Mouse (Mus musculus): ENCODE measurements around the gene Card9. TPM values are rescaled to one million over a fixed set of nuclear protein-coding genes. Genes with fewer than 3 reads are reported as not detected.

The Card9 gene
- total RNA-seq, 4 experiments from 2014 or later = 1.6 to 6.1 (median 4.1) TPM

DNA sequence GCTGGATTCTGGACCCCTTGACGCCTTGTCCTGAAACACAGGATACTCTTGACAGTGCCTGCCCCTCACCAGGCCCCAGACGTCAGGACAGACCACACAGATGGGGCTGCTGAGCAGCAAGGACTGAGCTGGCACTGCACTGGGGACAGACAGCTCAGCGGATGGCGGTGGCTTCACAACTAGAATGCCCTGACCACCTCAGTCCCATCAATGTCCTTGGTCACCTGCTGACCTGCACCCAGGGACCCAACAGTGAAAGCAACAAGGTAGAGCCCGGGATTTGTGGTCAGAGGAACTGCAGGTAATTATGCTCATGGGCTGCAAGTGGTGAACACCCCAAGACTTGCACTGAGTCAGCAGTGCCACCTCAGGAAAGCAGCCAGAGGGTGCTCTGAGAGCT lies 2.3 kb upstream of the Card9 start:
- DNase-seq (ENCODE audit: low spot score in 2 of 2) = no peak

DNA sequence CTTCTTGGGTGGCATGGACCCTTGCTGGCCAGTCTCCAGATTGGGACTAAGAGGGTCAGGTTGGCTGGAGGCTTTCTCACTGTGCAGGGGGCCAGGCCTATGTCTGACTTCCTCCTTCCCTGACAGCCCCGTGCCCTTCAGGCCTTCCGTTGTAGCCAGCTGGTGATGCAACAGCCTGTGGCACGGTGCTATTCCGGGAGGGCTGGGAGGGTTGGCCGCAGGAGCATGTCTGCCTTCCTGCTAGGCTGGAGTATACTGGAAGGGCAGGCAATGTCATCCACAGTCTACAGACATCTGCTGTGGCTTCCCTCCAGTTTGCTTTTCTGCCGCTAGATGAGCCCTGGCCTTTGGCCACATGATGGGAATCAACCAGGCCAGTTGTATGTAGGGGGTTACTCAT lies 735 bp downstream of the Card9 start:
- DNase-seq (ENCODE audit: low spot score in 2 of 2) = no peak

DNA sequence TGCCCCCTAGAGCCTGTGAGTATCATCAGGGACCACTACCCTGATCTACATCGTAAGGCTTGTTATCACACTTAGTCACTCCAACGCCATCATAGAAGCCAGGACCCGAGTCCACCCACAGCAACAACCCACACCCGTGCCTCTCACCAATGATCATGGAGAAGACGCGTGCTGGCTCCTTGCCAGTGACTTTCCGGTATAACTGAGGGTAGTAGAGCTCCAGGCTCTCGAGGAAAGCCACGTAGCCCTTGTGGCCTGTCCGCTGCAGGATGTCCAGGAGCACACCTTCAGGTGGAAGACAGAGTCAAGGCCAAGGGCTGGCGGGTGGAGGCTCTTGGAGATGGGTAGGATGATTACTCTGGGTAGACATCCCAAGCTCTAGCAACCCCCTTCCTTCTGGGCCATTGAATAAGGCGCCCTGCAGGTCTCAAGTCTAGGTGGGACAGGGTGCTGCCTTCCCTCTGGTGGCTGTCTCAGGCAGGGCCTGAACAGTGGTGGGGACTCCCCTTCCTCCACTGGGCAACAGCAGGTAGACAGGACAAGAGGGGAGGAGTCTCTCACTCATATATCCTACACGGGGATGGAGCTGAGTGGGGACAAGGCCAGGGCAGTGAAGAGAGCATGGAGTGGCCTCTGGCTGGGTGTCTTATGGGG lies 1.9 kb downstream of the Card9 start:
- peak in 1 of 2 experiments; percentile 23 for DNase-seq (ENCODE audit: low spot score in 2 of 2)

DNA sequence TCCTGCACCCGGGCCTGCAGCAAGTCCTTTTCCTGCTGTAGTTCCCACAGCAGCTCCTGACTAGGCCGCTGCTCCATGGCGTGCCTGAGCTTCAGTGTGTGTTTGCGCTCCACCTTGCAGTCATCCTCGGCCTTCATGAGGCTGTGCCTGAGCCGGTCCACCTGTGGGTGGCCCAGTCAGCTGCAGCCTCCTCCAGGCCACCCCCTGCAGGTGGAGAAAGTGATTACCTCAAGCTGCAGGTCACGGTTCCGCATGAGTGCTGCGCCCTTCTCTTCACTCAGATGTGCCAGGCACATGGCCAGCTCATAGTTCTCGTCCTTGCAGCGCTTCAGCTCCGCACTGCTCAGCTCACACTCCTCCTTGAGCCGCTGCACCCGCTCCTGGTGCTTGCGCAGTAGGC lies 3.2 kb downstream of the Card9 start:
- no peak for DNase-seq (ENCODE audit: low spot score in 2 of 2)

DNA sequence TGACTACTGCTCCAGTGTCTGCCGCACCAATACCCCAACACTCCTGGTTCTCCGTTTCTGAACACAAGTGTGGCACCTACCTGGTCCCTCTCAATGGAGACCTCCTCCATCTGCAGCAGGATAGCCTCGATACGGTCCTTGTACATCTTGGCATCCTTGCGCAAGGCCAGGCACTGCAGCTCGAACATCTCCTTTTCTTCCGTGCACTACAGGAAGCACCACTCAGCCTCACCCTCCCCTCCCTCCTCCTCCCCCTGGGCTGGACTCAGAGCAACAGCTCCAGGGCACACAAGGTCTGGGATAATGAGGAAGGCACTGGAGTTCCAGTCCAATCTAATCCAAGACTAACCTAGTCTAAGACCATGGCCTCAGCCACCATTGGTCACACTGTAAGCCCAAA lies 4.0 kb downstream of the Card9 start:
- DNase-seq (ENCODE audit: low spot score in 2 of 2) = no peak

DNA sequence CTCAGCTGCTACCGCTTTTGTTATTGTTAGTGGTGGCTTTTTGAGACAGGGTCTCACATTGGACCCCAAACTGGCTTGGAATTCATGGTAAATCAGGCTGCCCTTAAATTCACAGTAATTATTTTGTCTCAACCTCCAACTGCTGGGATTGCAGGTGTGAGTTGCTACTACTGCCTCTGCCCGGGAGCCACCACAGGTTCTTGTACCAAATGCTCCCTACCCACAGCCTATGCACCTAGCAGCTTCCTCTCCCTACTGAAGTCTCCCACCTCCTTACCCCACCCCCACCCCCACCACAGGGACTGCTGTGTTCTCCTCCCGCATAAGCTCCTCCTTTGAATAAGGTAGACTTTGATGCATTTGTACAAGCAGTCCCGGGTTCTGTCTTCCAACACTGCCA lies 4.5 kb downstream of the Card9 start:
- DNase-seq (ENCODE audit: low spot score in 2 of 2) = no peak

DNA sequence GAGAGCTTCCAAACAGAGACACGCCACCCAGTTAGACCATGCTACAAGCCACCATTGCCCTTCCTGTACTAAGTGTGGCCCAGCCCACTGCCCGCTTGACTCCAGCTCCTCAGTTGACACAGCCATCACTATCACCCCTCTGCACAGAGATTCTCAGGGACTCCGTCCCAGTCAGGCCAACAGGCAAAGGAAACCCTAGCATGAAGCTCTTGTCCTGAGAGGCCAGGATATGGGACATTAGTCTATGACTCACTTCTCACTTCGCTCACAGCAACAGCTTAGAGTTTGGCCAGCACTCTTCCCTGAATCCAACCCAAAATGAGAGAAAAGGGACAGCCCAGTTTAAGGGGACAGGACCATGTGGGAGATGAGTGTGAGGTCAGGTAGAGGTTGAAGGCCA lies 6.3 kb downstream of the Card9 start:
- no peak for DNase-seq (ENCODE audit: low spot score in 2 of 2)

DNA sequence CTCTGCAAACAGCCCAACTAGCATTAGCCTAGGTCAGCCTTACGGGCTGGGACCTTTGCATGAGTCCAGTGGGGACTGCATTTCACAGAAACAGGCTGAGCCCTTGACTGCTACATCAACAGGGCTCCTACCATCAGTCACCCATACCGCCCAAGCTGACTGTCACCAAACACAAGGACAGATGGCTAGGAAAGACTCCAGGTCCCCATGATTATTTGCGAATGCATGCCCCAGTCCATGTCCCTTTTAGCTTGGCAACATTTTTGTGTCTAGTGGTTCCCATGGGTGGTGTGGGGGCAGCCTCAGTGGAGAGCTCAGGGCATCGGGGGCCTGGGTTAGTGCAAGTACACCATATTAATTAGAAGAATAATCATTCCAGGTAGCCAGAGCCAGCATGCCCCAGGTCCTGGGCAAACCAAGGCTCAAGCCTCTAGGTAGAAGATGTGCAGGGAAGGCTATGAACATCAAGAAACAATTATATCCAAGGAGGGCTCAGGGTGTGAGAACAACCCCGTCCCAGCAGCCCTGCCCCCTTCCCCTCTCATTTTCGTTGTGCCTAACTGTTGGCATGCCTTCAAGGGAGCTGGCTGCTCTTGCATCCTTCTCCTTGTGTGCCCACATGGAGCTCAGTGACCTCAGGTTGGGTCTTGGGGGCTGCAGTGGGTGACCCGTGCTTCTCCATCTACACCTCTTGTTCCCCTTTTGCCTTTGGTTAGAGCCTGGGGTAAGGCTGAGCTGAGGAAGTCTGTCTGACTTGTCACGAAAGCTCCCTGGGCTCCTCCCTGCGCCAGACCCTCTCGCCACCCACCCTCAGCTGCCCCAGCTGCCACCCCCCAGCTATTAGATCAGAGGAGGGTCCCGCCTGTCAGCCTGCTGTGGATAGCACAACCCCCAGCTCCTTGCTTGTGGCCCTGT lies 7.4 kb downstream of the Card9 start:
- DNase-seq (ENCODE audit: low spot score in 2 of 2) = peak in 1 of 2 experiments; percentile 29

DNA sequence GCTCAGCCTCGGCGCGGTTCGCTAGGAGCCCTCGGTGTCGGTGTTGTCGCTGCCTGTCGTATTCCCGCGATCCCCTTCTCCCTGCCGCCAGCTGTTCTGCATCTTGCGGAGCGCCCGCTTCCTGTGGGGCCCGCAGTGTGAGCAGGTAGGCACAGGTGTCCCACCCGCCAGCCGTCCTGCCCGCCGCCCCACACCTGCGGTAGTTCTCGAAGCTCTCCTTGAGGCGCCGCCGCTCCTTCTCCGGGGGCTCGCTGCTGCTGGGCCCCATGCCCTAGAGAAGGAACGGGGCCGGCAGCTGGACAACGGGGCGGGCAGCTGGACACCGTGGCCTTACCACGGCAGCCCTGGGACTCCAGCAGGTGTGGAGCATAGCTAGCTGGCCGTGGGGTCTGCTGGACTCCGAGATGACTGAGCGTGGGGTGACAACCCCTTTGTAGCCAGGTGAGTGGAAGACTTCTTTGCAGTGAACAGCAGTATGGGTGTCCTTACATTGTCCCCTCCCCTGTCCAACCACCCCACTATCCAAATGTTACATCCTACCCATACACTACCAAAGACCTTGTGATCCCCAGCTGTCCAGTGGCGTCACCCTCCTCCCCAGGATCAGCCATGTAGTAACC lies 8.3 kb downstream of the Card9 start:
- peak; percentile 22 to 44 for DNase-seq (ENCODE audit: low spot score in 2 of 2)

DNA sequence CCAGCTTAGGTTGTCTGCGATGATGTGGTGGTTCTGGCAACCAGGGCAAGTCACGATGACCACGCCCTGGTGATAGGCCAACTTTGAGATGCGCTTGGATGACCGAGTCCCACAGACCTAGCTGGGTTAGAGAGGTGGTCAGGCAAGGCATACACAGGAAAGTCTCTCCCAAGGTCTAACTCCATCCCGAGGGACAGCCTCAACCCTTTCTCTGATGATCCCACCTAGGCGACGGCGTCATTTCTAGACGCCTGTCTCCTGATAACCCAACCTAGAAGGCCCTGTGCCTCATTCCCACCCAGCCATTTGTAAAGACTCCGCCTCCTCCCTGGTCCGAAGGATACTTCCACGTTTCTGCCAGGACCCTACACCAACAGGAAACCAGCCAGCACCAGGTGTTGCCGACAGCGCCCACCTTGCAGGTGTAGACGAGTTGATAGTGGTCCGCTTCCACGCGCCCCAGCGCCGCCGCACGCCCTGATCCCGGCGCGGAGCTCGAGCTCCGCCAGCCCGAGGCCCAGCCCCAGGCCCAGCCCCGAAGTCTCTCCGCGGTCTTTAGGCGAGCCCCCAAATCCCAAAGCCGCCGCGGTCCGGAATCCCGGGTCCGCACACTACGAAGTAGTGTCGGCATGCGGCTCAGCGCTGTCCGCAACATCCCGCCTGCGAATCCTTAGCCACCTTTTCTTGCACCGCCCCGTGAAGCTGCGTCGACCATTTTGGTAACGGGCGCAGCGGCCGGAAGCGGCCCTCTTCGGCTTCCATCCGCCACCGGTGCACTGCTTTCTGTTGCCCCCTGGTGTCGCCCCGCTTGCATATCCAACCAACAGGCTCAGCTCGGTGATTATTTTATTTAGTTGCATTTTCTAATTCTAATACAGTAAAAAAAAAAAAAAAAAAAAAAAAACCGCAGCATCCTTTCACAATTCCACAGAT lies 9.1 kb downstream of the Card9 start, which contains the start of gene Dnlz:
Gene Dnlz (minus strand): TSS at position 753 of the 933 bp plus-strand sequence.
- peak; percentile 90 to 95 for DNase-seq (ENCODE audit: low spot score in 2 of 2)

DNA sequence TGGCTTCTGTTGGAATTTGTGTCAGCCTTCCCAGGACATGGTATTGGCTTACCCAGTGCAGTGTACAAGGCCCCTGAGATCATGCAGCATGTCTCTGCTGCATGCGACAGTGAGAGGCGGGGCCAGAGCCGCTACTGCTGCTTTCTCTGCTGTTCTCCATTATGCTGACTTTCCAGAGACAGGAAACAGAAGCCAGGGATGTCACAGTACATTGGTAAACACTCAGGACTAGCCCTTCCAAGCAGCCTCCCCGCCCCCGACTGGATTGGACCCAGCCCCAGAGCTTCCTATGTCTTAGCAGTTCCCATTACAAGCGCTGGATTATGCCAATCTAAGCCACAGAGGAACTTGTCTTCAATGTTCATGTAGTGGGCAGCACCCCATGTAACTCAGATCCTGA lies 12.5 kb downstream of the Card9 start:
- DNase-seq (ENCODE audit: low spot score in 2 of 2) = no peak

DNA sequence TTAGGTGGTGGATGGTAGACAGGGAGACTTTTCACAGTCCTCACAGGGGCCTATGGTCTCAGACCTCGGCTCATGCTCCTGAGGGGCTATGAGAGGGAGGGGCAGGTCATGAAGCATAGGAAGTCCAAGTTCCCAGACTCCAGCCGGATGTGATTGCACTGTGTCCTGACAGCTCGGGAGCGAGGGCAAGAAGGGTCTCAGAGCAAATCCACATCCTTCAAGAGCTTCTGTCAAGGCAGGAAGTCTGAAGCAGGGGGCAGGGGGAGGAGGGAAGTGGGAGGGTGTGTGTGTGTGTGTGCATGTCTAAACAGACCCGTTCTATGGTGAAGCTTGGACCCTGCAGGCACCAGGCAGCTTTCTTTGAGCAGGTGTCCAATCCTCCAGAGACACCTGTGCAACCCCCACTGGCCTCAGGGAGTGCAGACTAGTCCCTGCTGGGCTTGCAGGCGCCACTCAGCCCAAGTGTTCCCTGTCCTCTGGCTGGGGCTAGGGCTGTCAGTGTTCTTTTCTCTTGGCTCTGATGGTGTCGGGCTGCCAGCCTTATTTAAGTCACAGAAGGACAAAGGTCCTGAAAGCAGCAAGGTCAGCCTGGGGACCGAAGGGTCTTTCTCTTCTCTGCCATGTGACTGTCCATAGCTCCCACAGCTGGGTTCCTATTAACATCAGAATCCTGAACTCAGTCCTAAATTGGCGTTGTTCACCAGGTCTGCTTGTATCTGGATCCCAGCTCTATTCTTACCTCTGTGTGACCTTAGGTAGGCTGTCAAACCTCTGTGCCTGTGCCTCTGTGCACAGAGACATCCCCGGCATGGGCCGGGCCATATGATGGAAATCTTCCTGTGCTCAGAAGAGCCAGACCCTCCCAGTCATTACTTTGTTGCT lies 17.9 kb downstream of the Card9 start:
- no peak for DNase-seq (ENCODE audit: low spot score in 2 of 2)

DNA sequence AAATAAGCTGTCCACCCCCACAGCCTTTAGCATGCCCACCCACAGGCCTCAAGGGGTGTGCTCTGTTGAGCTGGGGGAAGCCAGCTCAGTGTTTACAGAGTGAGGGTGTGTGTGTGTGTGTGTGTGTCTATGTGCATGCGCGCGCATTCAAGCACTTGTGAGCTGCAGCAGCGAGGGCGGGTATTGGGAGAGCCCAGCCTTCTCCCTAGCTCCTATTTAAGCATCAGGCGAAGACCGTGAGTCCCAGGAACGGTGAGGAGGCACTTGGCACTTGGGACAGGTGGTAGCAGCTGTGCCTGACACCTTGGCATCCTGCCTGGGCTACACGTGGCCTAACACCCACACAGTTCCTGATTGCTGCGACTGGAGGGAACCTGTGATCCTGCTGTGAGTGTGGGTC lies 18.7 kb downstream of the Card9 start:
- peak; percentile 61 for DNase-seq (ENCODE audit: low spot score in 2 of 2)

DNA sequence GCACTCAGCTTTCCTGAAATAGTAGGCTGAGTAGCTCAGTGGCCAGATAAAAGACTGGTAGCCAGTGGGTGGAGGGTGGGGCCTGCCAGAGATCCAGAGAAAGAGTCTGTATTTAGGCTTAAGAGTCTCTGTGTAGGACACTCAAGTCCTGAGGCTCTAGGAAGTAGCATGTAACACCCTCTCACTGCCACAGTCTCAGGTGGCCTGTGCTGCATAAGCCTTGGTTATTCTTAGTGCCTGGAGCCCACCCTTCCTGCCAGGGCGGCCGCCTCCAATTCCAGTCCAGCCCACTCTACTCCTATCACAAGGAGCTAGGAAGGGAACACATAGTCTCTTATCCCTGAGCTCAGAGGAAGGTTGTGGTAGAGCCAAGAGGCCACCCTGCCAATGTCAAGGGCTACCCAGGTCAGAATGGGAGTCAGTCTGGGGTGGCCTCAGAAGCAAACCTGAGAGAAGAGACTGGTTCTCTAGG lies 19.2 kb downstream of the Card9 start:
- no peak for DNase-seq (ENCODE audit: low spot score in 2 of 2)

DNA sequence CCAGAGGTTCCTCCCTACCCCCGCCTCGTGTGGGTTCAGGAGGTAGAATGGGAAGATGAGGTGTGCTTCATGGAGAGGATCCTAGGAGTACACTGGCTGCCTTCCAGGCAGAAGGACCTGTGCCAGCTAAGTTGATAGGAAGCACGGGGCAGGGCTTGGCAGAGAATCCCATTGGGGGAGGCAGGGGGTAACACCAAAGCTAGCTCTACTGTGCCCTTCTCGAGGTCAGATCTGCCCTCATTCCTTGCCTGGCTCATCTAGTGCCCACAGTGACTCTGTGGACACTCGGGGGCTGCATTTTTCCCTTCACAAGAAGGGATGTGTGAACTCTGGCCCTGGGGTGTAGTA lies 21.5 kb downstream of the Card9 start:
- DNase-seq (ENCODE audit: low spot score in 2 of 2) = no peak

DNA sequence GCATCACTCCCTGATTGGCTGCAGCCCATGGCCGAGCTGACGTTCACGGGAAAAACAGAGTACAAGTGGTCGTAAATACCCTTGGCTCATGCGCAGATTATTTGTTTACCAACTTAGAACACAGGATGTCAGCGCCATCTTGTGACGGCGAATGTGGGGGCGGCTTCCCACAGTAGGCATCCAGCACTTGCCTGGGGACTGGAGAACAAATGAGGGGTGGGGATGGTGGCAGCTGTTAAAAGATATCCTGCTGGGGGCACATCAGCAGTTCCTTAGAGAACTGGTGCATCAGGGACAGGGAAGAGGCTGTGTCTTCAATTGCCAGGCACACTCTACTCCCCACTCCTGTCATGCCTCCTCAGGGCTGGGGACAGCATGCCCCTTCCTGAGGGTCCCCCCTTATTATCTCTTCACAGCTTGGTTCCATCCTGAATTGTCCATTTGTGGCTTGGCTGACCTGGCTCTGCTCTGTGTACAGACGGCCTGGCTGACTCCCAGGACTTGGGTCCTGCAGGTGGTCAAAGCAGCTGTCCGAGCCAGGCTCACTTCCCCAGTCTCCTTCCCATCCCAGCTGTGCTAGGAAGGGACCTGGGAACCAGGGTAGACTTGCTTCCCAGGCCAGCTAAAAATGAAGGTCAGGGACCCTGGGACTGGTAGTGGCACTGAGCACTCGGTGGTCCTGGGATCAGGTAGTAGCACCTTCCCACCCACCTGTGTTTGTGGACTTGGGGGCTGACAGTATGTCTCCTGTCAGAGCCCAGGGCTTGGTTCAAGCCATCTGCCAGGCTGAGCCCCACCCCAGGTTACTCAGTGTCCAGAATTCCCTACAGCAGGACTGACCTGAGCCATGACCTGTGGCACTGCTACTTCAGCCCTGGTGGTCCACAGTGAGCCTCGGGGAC lies 22.2 kb downstream of the Card9 start:
- DNase-seq (ENCODE audit: low spot score in 2 of 2) = no peak

DNA sequence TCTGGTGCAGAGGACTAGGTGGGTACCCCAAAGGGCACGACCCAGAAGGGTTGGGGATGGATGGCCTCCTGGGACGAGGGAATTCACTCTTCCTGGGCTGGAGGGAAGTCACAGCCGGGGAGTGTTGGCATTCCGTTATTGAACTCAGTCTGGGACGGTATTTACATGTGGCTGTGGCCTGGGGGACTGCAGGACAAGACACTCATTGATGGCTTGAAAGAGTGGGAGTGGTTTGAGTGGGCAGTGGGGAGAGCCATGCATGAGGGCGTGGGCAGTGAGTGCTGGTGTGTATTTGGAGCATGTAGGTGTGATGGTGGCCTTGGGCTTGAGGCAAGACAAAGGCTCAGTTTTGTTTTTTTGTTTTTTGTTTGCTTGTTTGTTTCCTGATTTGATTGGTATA lies 30.0 kb downstream of the Card9 start:
- no peak for DNase-seq (ENCODE audit: low spot score in 2 of 2)

DNA sequence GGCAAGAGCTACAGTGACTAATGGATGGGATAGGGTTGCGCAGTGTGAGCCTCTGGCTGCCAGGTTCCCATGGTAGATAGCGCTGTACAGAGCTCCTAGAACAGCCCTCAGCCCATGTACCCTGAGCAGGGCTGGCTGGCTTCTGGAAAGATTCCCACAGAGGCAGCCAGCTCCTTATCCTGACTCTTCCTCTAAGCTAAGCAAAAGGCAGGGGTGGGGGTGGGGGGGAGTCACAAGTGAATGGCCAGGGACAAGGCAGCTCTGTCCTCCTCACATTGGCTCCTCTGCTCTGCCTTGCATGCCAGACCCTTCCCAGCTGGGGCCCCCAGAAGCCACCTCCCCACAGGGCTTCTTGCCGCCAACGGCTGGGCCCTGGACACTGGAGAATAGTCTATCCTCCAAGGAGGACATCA lies 30.7 kb downstream of the Card9 start:
- DNase-seq (ENCODE audit: low spot score in 2 of 2) = no peak

DNA sequence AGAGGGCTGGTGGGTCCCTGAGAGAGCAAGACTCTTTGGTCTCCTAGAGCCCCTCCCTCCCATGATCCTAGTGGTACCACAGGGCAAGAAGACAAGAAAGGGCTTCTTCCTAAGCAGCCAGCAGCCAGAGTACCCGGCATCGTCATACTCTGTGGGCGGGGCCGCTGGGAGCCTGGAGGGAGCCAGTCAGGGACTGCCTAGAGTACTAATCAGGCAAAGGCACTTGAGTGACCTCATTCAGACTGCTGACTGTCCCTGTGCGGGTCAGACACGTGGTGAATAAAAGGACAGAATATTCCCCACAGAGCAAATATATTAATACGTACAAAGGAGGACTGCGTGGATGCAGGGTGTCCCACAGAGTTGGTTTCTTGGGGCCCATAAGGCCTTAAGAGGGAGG lies 31.3 kb downstream of the Card9 start:
- peak; percentile 61 to 85 for DNase-seq (ENCODE audit: low spot score in 2 of 2)
